8 mouse cellular contexts compared by ENCODE assay signal in the genomic region with DNA sequence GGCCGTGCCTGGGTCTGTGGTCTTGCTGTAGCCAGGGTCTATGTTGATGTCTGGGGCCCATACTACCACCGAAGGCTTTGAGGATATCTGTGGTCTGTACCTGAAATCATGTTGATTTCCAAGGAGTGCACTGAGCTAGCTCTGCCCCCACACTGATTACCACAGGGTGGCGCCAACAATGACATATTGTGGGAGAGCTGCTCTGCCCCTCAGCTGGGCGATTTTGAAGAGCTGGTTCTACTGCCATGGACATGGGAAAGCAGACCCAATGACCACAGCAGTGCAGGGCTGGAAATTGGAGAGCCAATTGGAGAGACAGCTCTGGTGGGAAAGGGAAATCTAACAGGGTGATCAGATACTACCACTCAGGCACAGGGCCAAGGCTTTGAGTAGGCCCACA.
A peak's percentile ranks its signal among the peaks of the same experiment; 100 is the strongest.
DNase-seq lines count a peak whose midpoint lies in the region; ATAC-seq and TF ChIP-seq lines count a peak whose summit lies in the region.

No protein-coding gene starts in this region.

- H3K4me1 ChIP-seq in liver, adult 2 months (ENCODE audit: control insufficient read depth, insufficient read depth, low read length) = no peaks in the 10 kb centered on the region
- H3K4me1 ChIP-seq in liver, embryonic 11.5 days (replicated peaks; ENCODE audit: control insufficient read depth, insufficient read depth, low read length) = no peaks in the 10 kb centered on the region
- no peaks in the 10 kb centered on the region for H3K4me1 ChIP-seq in MEL (ENCODE audit: control insufficient read depth in 1 of 2, insufficient read depth in 2 of 2, low read length in 2 of 2)
- no peaks in the 10 kb centered on the region for H3K4me1 ChIP-seq in forebrain, embryonic 12.5 days

- peak; percentile 62; the same call in 1 of the 2 replicates for ATAC-seq in frontal cortex, adult (ENCODE audit: low TSS enrichment)
- no peak for ATAC-seq in liver, embryonic 11.5 days (replicated peaks; ENCODE audit: low FRiP score)
- ATAC-seq in forebrain, embryonic 12.5 days (ENCODE audit: low FRiP score) = no peak

- TF ChIP-seq EP300 in MEL (IDR thresholded peaks at IDR 0.05; ENCODE audit: low read depth in 1 of 2, low read length in 2 of 2) = no peak

- 84% methylated on average over 4 of the region's 4 CpGs for WGBS in liver, adult 2 months
- WGBS in liver, embryonic 11.5 days = 70% methylated on average over 4 of the region's 4 CpGs
- 79% methylated on average over 4 of the region's 4 CpGs for WGBS in forebrain, embryonic 12.5 days

- peak; percentile 38 for TF ChIP-seq CTCF in liver, adult 2 months (IDR thresholded peaks at IDR 0.05; ENCODE audit: low read depth, low read length)
- TF ChIP-seq CTCF in MEL (IDR thresholded peaks at IDR 0.05 in 2 of 3, conservative IDR thresholded peaks at IDR 0.05 in 1 of 3; ENCODE audit: control insufficient read depth in 1 of 3, insufficient read depth in 1 of 3, low read depth in 2 of 3, low read length in 3 of 3, poor library complexity in 1 of 3, severe bottlenecking in 1 of 3) = peak in 2 of 3 experiments; percentile 42 to 43; a peak in 4 of 6 replicates

- H3K79me2 ChIP-seq in liver, adult 2 months (ENCODE audit: control insufficient read depth, insufficient read depth, low read length) = no peaks in the 10 kb centered on the region
- no peaks in the 10 kb centered on the region for H3K79me2 ChIP-seq in MEL (ENCODE audit: control insufficient read depth, insufficient read depth, low read length, poor library complexity)

- no peak for TF ChIP-seq POLR2A in liver, adult 2 months (IDR thresholded peaks at IDR 0.05; ENCODE audit: extremely low read depth, insufficient read depth, low read length)
- TF ChIP-seq POLR2A in MEL (IDR thresholded peaks at IDR 0.05; ENCODE audit: control insufficient read depth in 1 of 2, insufficient read depth in 1 of 2, low read depth in 1 of 2, low read length in 2 of 2, poor library complexity in 1 of 2) = no peak

- no peak overlapping the region for H3K4me2 ChIP-seq in liver, embryonic 11.5 days
- H3K4me2 ChIP-seq in forebrain, embryonic 12.5 days = no peak overlapping the region

- peak; percentile 11; the same call in 1 of the 2 replicates for TF ChIP-seq RAD21 in MEL (IDR thresholded peaks at IDR 0.05; ENCODE audit: low read depth, low read length)

- DNase-seq in frontal cortex, postnatal 14 days (ENCODE audit: low spot score in 2 of 2) = no peak
- peak; percentile 3 for DNase-seq in liver, adult 2 months (ENCODE audit: extremely low read depth, low read depth, low spot score)
- DNase-seq in liver, embryonic 11.5 days (ENCODE audit: low spot score) = no peak
- DNase-seq in MEL (ENCODE audit: low read depth, low spot score) = no peak
- DNase-seq in kidney, postnatal 36 days = peak; percentile 11 to 63
- DNase-seq in ovary, postnatal 14 days (ENCODE audit: low spot score) = no peak

- H3K36me3 ChIP-seq in liver, adult 2 months (ENCODE audit: control insufficient read depth, insufficient read depth, low read length) = no peaks in the 10 kb centered on the region
- no peaks in the 10 kb centered on the region for H3K36me3 ChIP-seq in liver, embryonic 11.5 days (ENCODE audit: control insufficient read depth, insufficient read depth, low read length)
- H3K36me3 ChIP-seq in MEL (ENCODE audit: control insufficient read depth in 1 of 2, insufficient read depth in 2 of 2, low read length in 2 of 2) = no peaks in the 10 kb centered on the region
- no peaks in the 10 kb centered on the region for H3K36me3 ChIP-seq in forebrain, embryonic 12.5 days (replicated peaks)

- no peak overlapping the region for H3K27ac ChIP-seq in liver, adult 2 months (replicated peaks; ENCODE audit: insufficient read depth, low read depth, low read length)
- H3K27ac ChIP-seq in liver, embryonic 11.5 days (ENCODE audit: low read depth, low read length) = no peak overlapping the region
- no peak overlapping the region for H3K27ac ChIP-seq in MEL (ENCODE audit: control insufficient read depth, low read depth, low read length)
- no peak overlapping the region for H3K27ac ChIP-seq in forebrain, embryonic 12.5 days

- H3K4me3 ChIP-seq in liver, adult 2 months (ENCODE audit: insufficient read depth, low read depth, low read length) = no peak overlapping the region
- no peak overlapping the region for H3K4me3 ChIP-seq in liver, embryonic 11.5 days (ENCODE audit: low read depth, low read length)
- H3K4me3 ChIP-seq in MEL (ENCODE audit: control insufficient read depth in 1 of 2, insufficient read depth in 1 of 2, low read depth in 2 of 2, low read length in 2 of 2) = no peak overlapping the region
- H3K4me3 ChIP-seq in forebrain, embryonic 12.5 days (replicated peaks) = no peak overlapping the region

- no peaks in the 10 kb centered on the region for H3K9me3 ChIP-seq in liver, embryonic 11.5 days (ENCODE audit: control insufficient read depth, low read length)
- no peaks in the 10 kb centered on the region for H3K9me3 ChIP-seq in MEL (replicated peaks; ENCODE audit: insufficient read depth, low read length)
- H3K9me3 ChIP-seq in forebrain, embryonic 12.5 days = no peaks in the 10 kb centered on the region

- no peaks in the 10 kb centered on the region for H3K27me3 ChIP-seq in liver, adult 2 months (ENCODE audit: control insufficient read depth, insufficient read depth, low read length)
- no peaks in the 10 kb centered on the region for H3K27me3 ChIP-seq in liver, embryonic 11.5 days (replicated peaks; ENCODE audit: control insufficient read depth, insufficient read depth, low read length)
- H3K27me3 ChIP-seq in MEL (ENCODE audit: control insufficient read depth in 1 of 2, insufficient read depth in 2 of 2, low read length in 2 of 2) = no peaks in the 10 kb centered on the region; a peak in 1 of 4 replicates
- no peaks in the 10 kb centered on the region for H3K27me3 ChIP-seq in forebrain, embryonic 12.5 days

- H3K9ac ChIP-seq in liver, adult 2 months (ENCODE audit: low read depth, low read length) = no peak overlapping the region
- no peak overlapping the region for H3K9ac ChIP-seq in liver, embryonic 11.5 days (ENCODE audit: low read depth, low read length)
- H3K9ac ChIP-seq in MEL (ENCODE audit: control insufficient read depth, low read depth, low read length, poor library complexity, severe bottlenecking) = no peak overlapping the region
- no peak overlapping the region for H3K9ac ChIP-seq in forebrain, embryonic 12.5 days

TF ChIP-seq in MEL, 35 proteins besides CTCF, POLR2A, EP300 and RAD21:
- TF ChIP-seq HCFC1 (IDR thresholded peaks at IDR 0.05; ENCODE audit: low read depth, low read length) (no peak), SMC3 (IDR thresholded peaks at IDR 0.05; ENCODE audit: low read depth, low read length) (peak; percentile 50), ZMIZ1 (IDR thresholded peaks at IDR 0.05; ENCODE audit: low read depth, low read length) (no peak), CHD1 (IDR thresholded peaks at IDR 0.05; ENCODE audit: low read depth, low read length) (no peak), NRF1 (IDR thresholded peaks at IDR 0.05; ENCODE audit: insufficient read depth, low read depth, low read length, poor library complexity, severe bottlenecking) (no peak), MYB (IDR thresholded peaks at IDR 0.05; ENCODE audit: low read depth, low read length) (no peak), MYC (IDR thresholded peaks at IDR 0.05; ENCODE audit: low read depth, low read length) (no peak), MAZ (IDR thresholded peaks at IDR 0.05; ENCODE audit: low read depth, low read length) (no peak), ZC3H11A (IDR thresholded peaks at IDR 0.05; ENCODE audit: low read depth, low read length) (peak; percentile 30; the same call in 1 of the 2 replicates), GABPA (IDR thresholded peaks at IDR 0.05; ENCODE audit: low read depth, low read length) (no peak), ELF1 (IDR thresholded peaks at IDR 0.05; ENCODE audit: low read depth, low read length) (no peak), GATA1 (IDR thresholded peaks at IDR 0.05; ENCODE audit: low read depth, low read length) (no peak), MAFK (IDR thresholded peaks at IDR 0.05; ENCODE audit: borderline replicate concordance, low read depth, low read length) (no peak), E2F4 (IDR thresholded peaks at IDR 0.05; ENCODE audit: borderline replicate concordance, low read depth, low read length) (no peak), MXI1 (IDR thresholded peaks at IDR 0.05; ENCODE audit: low read depth, low read length) (no peak), ETS1 (IDR thresholded peaks at IDR 0.05; ENCODE audit: low read depth, low read length) (no peak), ZNF384 (IDR thresholded peaks at IDR 0.05; ENCODE audit: low read depth, low read length) (no peak)

Comparison
In these comparisons a context has a peak if more than half of its experiments do, and no peak if none do; other contexts are left out.
1. DNase-seq: peak in liver, adult 2 months (single experiment) and kidney, postnatal 36 days (2 of 2); none in frontal cortex, postnatal 14 days (0 of 2), liver, embryonic 11.5 days (single experiment), MEL (single experiment) and ovary, postnatal 14 days (single experiment).